Mouse (Mus musculus) kidney, adult 2 months (tissue): ENCODE data around the gene Upf3b.

ENCODE experiments used
- CTCF ChIP-seq: fragments of 200-500 bp; conservative IDR thresholded peaks from 2 replicates; pipeline ENCODE4 v1.5.1; 2011; ENCODE audit warnings: low read depth, mild to moderate bottlenecking, control low read depth, low read length, moderate library complexity, mixed read lengths; ENCODE audit not compliant: insufficient read depth, insufficient read length
- POLR2A ChIP-seq: fragments of 200-500 bp; IDR thresholded peaks from one replicate; pipeline ENCODE4 v1.6.1; 2011; ENCODE audit warnings: low read depth, low read length, control low read depth

DNA sequence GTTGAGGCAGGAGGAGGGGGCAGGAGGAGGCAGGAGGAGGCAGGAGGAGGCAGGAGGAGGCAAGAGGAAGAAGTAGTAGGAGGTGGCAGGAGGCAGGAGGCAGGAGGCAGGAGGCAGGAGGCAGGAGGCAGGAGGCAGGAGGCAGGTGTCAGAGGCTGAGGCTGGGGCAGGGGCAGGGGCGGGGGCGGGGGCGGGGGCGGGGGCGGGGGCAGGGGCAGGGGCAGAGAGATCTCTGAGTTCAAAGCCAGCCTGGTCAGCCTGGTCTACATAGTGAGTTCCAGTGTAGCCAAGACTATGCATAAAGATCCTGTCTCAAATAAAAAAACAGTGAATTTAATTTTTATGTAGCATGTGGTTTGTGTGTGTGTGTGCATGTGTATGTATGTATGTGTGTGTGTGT, 7.0 kb upstream of the Upf3b start:
- TF ChIP-seq CTCF (no peak), POLR2A (no peak)
